Mouse (Mus musculus) stomach, embryonic 15.5 days (tissue): ENCODE measurements around the gene Luc7l2. TPM values are rescaled to one million over a fixed set of nuclear protein-coding genes. Genes with fewer than 3 reads are reported as not detected.

ENCODE experiments used
- ATAC-seq: fragments of 200-750 bp; cut with Nextera tagmentation; 2 replicates; pipeline ENCODE4 v1.8.0; 2017; ENCODE audit warnings: low read depth, moderate number of reproducible peaks, moderate TSS enrichment; ENCODE audit not compliant: insufficient read depth, low FRiP score
- H3K27ac ChIP-seq: fragments of 300-500 bp; sonication (generic); 2 replicates; pipeline ENCODE4 v1.5.1; 2015; ENCODE audit warnings: mild to moderate bottlenecking, inconsistent platforms
- H3K27me3 ChIP-seq: fragments of 300-500 bp; sonication (generic); replicated peaks from 2 replicates; pipeline ENCODE4 v1.6.1; 2015; ENCODE audit warnings: inconsistent platforms
- H3K36me3 ChIP-seq: fragments of 300-500 bp; sonication (generic); 2 replicates; pipeline ENCODE4 v1.6.1; 2015; ENCODE audit warnings: inconsistent platforms
- H3K4me1 ChIP-seq: fragments of 300-500 bp; sonication (generic); 2 replicates; pipeline ENCODE4 v1.6.1; 2015; ENCODE audit warnings: inconsistent platforms
- H3K4me2 ChIP-seq: fragments of 300-500 bp; sonication (generic); 2 replicates; pipeline ENCODE4 v1.6.1; 2015; ENCODE audit warnings: mild to moderate bottlenecking, inconsistent platforms
- H3K4me3 ChIP-seq: fragments of 300-500 bp; sonication (generic); replicated peaks from 2 replicates; pipeline ENCODE4 v1.5.1; 2015; ENCODE audit warnings: inconsistent platforms
- H3K9ac ChIP-seq: fragments of 300-500 bp; sonication (generic); 2 replicates; pipeline ENCODE4 v1.6.1; 2015; ENCODE audit warnings: inconsistent platforms
- H3K9me3 ChIP-seq: fragments of 300-500 bp; sonication (generic); 2 replicates; pipeline ENCODE4 v1.6.1; 2016; ENCODE audit warnings: inconsistent platforms
- WGBS: fragments of 180-500 bp; shearing (Covaris S2); methylation state at CpG from one replicate; pipeline ENCODE4 v1.1.7; 2015; 5-methylcytosine and 5-hydroxymethylcytosine counted together
- microRNA-seq: library from miRNA; unstranded; fragments of <30 nt; microRNA quantifications from one replicate; pipeline ENCODE4, GENCODE M21; 2016
- polyA plus RNA-seq: library from polyadenylated mRNA; unstranded; fragments of >200 nt; fragmentation: Nextera tagmentation; extraction: Ambion mirVana; gene quantifications from 2 replicates; pipeline ENCODE4 v1.2.1, GENCODE M21; 2015

Luc7l2 gene
- polyA plus RNA-seq, 1 experiment from 2014 or later: 37.9 TPM

- peaks cover 17% of the 10 kb centered on the region for H3K4me1 ChIP-seq
- no peak within 1 kb of the TSS for H3K27ac ChIP-seq
- peak within 1 kb of the TSS; percentile 26; the same call in 1 of the 2 replicates for H3K9ac ChIP-seq
- H3K27me3 ChIP-seq: peaks cover 68% of the 10 kb centered on the region
- ATAC-seq: peak; percentile 75
- no peaks in the 10 kb centered on the region for H3K9me3 ChIP-seq
- peak within 1 kb of the TSS; percentile 53 for H3K4me3 ChIP-seq
- WGBS: 2% methylated on average over 60 of the region's 60 CpGs
- H3K36me3 ChIP-seq: no peaks in the 10 kb centered on the region
- peak within 1 kb of the TSS; percentile 99 for H3K4me2 ChIP-seq
Observed at GRCm38 (mm10) chr6:38636852-38637618, 85.9 kb downstream of the Luc7l2 start, which contains the start of gene Klrg2. Gene Klrg2 (minus strand): TSS chr6:38637242.

DNA sequence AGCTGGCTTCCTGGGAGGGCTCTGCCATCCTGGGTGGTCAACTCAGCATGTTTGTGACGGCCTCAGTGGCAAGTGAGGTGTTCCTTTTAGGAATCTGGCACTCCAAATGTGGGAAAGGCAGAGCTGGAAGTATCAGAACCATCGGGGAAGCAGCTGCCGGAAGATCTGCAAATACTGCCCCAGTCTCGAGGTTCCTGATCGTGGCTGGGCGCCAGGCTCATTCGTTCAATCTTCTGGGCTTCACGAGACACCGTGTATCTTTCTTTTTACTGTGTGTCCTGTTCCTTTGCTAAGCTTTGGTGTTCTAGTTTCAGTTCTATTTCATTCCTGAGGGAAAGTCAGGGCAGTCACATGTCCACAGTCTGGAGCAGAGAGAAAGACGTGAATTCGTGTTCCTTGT, 89.3 kb downstream of the Luc7l2 start:
- Histone ChIP-seq H3K9me3 (no peaks in the 10 kb centered on the region), H3K4me2 (no peak overlapping the region), H3K27ac (no peak overlapping the region), H3K36me3 (no peaks in the 10 kb centered on the region), H3K4me1 (peaks cover 17% of the 10 kb centered on the region), H3K27me3 (peaks cover 49% of the 10 kb centered on the region), H3K4me3 (no peak overlapping the region), H3K9ac (no peak overlapping the region)
- 62% methylated on average over 11 of the region's 11 CpGs for WGBS
- no peak for ATAC-seq

DNA sequence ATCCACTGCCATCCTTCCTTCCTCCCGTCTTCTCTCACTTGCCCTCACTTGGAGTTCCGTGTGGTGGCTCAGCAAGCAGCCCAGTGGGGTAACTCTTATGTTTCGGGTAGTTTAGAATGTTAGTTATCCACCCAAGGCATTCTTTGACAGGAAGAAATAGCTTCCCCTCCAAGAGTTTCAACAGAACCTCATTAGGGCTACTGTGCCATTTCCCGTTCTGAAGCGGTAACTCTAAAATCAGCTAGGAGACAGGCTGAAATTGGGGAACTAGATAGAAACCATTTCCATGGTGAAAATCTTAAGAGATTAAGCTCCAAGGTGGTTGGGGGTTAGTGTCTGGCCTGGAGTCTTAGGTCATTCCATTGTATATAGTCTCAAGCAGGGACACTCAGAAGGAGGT, 90.1 kb downstream of the Luc7l2 start:
- Histone ChIP-seq H3K4me2 (no peak overlapping the region), H3K9me3 (no peaks in the 10 kb centered on the region), H3K4me3 (no peak overlapping the region), H3K36me3 (no peaks in the 10 kb centered on the region), H3K27ac (no peak overlapping the region), H3K9ac (no peak overlapping the region), H3K4me1 (peaks cover 13% of the 10 kb centered on the region), H3K27me3 (peaks cover 41% of the 10 kb centered on the region)
- WGBS: 63% methylated on average over 5 of the region's 5 CpGs
- ATAC-seq: no peak

DNA sequence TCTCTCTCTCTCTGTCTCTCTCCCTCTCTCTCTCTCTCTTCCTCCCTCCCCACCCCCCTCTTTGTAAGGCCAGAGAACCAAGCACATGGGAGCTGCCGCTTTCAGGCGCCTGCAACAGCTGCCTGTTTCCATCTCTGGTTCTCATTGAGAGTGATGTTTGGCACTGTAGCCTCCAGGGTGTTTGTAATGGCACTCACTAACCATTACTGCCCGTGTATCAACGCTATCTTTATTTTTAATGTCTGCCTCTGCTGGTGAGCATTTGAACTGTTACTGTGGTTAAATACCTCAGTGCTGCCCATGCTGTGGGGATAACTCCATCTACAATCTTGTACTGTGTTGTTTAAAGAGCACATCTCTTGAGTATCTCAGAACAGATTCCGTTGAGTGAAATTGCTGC, 90.5 kb downstream of the Luc7l2 start:
- Histone ChIP-seq H3K9ac (no peak overlapping the region), H3K27me3 (peaks cover 37% of the 10 kb centered on the region), H3K4me3 (no peak overlapping the region), H3K9me3 (no peaks in the 10 kb centered on the region), H3K36me3 (no peaks in the 10 kb centered on the region), H3K4me1 (peaks cover 9% of the 10 kb centered on the region), H3K27ac (no peak overlapping the region), H3K4me2 (no peak overlapping the region)
- WGBS: 57% methylated on average over 5 of the region's 5 CpGs
- no peak for ATAC-seq

DNA sequence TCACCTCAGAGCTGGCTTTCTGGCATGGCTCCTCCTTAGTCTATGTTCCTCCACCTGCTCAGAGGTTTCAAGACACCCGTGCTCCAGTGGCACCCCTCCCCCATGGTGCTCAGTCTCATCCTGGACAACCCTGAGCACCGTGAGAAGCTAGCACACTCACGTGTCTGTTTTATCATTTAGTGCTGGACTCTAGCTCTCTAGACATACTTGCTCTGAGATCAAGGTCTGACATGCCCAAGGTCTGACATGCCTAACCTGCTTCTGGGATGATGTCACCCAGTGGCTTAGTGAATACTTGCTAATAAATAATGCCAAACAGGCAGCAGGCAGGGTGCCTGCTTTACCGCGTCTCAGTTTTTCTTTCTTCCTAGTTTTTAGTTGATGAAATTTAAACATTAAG, 91.5 kb downstream of the Luc7l2 start:
- no peak for ATAC-seq
- peaks cover 30% of the 10 kb centered on the region for H3K27me3 ChIP-seq
- H3K4me1 ChIP-seq: 0 out of 2 replicates have a peak, but pooled peaks cover under 1% of the 10 kb centered on the region
- H3K4me3 ChIP-seq: no peak overlapping the region
- H3K9ac ChIP-seq: no peak overlapping the region
- H3K9me3 ChIP-seq: no peaks in the 10 kb centered on the region
- H3K27ac ChIP-seq: no peak overlapping the region
- 58% methylated on average over 5 of the region's 5 CpGs for WGBS
- no peaks in the 10 kb centered on the region for H3K36me3 ChIP-seq
- no peak overlapping the region for H3K4me2 ChIP-seq

DNA sequence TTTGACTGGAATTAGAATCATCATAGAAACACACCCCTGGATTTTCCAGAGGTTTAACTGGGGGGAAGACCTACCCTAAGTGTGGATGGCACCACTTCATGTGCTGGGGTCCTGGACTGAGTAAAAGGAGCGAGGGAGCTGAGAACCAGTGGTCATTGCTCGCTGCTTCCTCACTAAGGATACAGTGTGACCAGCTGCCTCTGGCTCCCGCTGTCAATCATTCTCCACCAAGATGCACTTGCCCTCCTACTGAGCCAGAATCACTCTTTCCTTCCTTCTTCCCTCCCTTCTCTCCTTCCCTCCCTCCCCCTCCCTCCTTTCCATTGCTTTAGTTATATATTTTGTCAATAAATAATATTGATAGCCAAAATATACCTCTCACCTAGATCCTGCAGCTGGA, 91.9 kb downstream of the Luc7l2 start:
- ATAC-seq: no peak
- Histone ChIP-seq H3K27ac (no peak overlapping the region), H3K36me3 (no peaks in the 10 kb centered on the region), H3K4me2 (no peak overlapping the region), H3K4me1 (no peaks in the 10 kb centered on the region), H3K27me3 (peaks cover 26% of the 10 kb centered on the region), H3K9me3 (no peaks in the 10 kb centered on the region), H3K4me3 (no peak overlapping the region), H3K9ac (no peak overlapping the region)
- WGBS: 75% methylated on average over 3 of the region's 3 CpGs

DNA sequence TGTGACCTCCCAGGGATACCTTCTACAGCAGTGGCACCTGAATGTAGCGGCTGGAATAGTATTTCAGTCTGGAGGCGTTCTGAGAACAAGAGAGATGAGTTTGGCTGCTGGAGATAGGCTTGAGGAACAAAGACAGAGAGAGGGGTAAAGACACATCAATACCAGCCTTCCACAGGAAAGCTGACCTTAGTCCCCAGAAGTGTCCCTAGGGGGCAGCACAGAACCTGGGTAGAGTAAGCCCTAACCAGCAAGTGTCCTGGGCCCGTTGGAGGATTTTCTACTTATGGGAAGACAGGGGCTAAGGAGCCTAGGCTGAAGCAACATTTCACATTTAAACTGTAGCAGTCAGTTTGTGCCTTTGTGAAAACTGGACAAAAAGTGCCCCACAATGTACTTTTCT, 98.4 kb downstream of the Luc7l2 start:
- H3K4me2 ChIP-seq: no peak overlapping the region
- H3K4me1 ChIP-seq: 0 out of 2 replicates have a peak, but pooled peaks cover 4% of the 10 kb centered on the region
- no peak overlapping the region for H3K9ac ChIP-seq
- no peaks in the 10 kb centered on the region for H3K27me3 ChIP-seq
- no peaks in the 10 kb centered on the region for H3K36me3 ChIP-seq
- H3K27ac ChIP-seq: no peak overlapping the region
- H3K4me3 ChIP-seq: no peak overlapping the region
- 74% methylated on average over 3 of the region's 3 CpGs for WGBS
- no peak for ATAC-seq
- no peaks in the 10 kb centered on the region for H3K9me3 ChIP-seq

DNA sequence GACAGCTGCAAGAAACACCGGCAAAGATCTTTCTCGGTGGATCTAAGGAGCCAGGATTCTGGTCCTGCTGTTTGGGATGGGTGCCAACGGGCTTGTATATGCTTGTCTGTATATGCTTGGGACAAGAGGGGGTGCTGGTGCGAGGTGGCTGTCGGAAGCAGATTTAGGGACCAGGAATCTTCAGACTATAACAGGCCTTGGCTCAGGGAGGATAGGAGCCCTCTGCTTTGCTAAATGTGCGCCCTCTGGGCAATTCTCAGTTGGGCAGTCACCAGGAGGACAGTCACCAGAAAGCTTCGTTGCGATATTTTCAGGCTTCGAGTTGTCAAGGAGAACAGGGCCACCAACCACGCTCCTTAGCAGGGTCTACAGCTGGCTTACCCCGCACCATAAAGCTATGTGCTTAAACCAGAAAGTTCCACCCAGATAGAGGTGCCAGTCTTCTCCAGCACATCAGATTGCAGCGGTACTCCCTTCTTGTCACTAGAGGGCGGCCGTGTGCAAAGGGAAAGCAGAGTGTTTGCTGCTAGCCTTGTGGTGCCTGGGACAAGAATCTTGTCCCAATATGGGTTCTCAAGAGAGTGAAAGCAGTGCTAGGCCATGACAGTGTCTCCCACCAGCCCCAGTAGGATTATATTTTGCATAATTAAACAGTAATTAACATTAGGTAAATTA, 99.3 kb downstream of the Luc7l2 start:
- H3K4me1 ChIP-seq: 0 out of 2 replicates have a peak, but pooled peaks cover 4% of the 10 kb centered on the region

More for the DNA sequence above, 99.3 kb downstream of the Luc7l2 start:
- Histone ChIP-seq H3K36me3 (no peaks in the 10 kb centered on the region), H3K9me3 (no peaks in the 10 kb centered on the region), H3K9ac (no peak overlapping the region), H3K27me3 (no peaks in the 10 kb centered on the region), H3K4me3 (no peak overlapping the region), H3K4me2 (no peak overlapping the region), H3K27ac (no peak overlapping the region)
- WGBS: 42% methylated on average over 14 of the region's 14 CpGs
- peak; percentile 18; the same call in 1 of the 2 replicates for ATAC-seq

Small RNAs within 50 kb of the gene (microRNA-seq; reads per million reads assigned to microRNA genes)
- not detected for gene Mir7670

Other genes with a start within 250 kb of the Luc7l2 start
- 10.2 and 12.1 TPM in 2 replicates for gene Zc3hav1, start 196.7 kb upstream of the Luc7l2 start, polyA plus RNA-seq
- gene Ttc26, start 169.9 kb upstream of the Luc7l2 start, polyA plus RNA-seq: 5.8 and 5.9 TPM in 2 replicates
- gene Ubn2, start 117.4 kb upstream of the Luc7l2 start, polyA plus RNA-seq: 12.1 and 12.7 TPM in 2 replicates
- gene Fmc1, start 17.8 kb upstream of the Luc7l2 start, polyA plus RNA-seq: 145 and 156 TPM in 2 replicates
- gene Klrg2, start 85.9 kb downstream of the Luc7l2 start, polyA plus RNA-seq: 0.67 and 1.2 TPM in 2 replicates
- gene Clec2l, start 111.7 kb downstream of the Luc7l2 start, polyA plus RNA-seq: 3.2 and 3.4 TPM in 2 replicates